Mouse (Mus musculus) midbrain, postnatal 0 days (tissue): ENCODE data around the gene Fcgr2b. TPM values are rescaled to one million over a fixed set of nuclear protein-coding genes. Genes with fewer than 3 reads are reported as not detected.
A peak's percentile ranks its signal among the peaks of the same experiment; 100 is the strongest.

Source experiments
- ATAC-seq: fragments of 200-750 bp; cut with Nextera tagmentation; 2 replicates; pipeline ENCODE4 v1.8.0; 2017; ENCODE audit warnings: moderate number of reproducible peaks, mild to moderate bottlenecking, moderate TSS enrichment, moderate library complexity; ENCODE audit not compliant: low FRiP score
- DNase-seq: peaks from one replicate; pipeline ENCODE4 v3.0.0-alpha.2; 2015; ENCODE audit warnings: low spot score
- H3K27ac ChIP-seq: fragments of 300-500 bp; sonication (generic); 2 replicates; pipeline ENCODE4 v1.5.1; 2014; ENCODE audit warnings: low read depth, mild to moderate bottlenecking, low read length, mixed read lengths
- H3K27me3 ChIP-seq: fragments of 300-500 bp; sonication (generic); 2 replicates; pipeline ENCODE4 v1.6.1; 2014; ENCODE audit warnings: low read length, control low read depth, mixed read lengths; ENCODE audit not compliant: insufficient read depth
- H3K36me3 ChIP-seq: fragments of 300-500 bp; sonication (generic); 2 replicates; pipeline ENCODE4 v1.6.1; 2014; ENCODE audit warnings: low read length, control low read depth, mixed read lengths; ENCODE audit not compliant: insufficient read depth
- H3K4me1 ChIP-seq: fragments of 300-500 bp; sonication (generic); 2 replicates; pipeline ENCODE4 v1.6.1; 2014; ENCODE audit warnings: mild to moderate bottlenecking, control low read depth, antibody characterized with exemption, low read length, mixed read lengths; ENCODE audit not compliant: insufficient read depth
- H3K4me2 ChIP-seq: fragments of 300-500 bp; sonication (generic); 2 replicates; pipeline ENCODE4 v1.6.1; 2014; ENCODE audit warnings: low read depth, mild to moderate bottlenecking, low read length, mixed read lengths; ENCODE audit not compliant: poor library complexity, severe bottlenecking
- H3K4me3 ChIP-seq: fragments of 300-500 bp; sonication (generic); 2 replicates; pipeline ENCODE4 v1.5.1; 2014; ENCODE audit warnings: low read depth, mild to moderate bottlenecking, low read length, moderate library complexity
- H3K9ac ChIP-seq: fragments of 300-500 bp; sonication (generic); replicated peaks from 2 replicates; pipeline ENCODE4 v1.6.1; 2014; ENCODE audit warnings: mild to moderate bottlenecking, low read length, moderate library complexity, mixed read lengths; ENCODE audit not compliant: poor library complexity, severe bottlenecking
- H3K9me3 ChIP-seq: fragments of 300-500 bp; sonication (generic); 2 replicates; pipeline ENCODE4 v1.6.1; 2016; ENCODE audit warnings: low read length, control low read depth
- CTCF ChIP-seq: IDR thresholded peaks from 2 replicates; pipeline ENCODE4 v1.5.1; 2016; ENCODE audit warnings: antibody characterized with exemption, mild to moderate bottlenecking
- WGBS: fragments of 180-500 bp; shearing (Covaris S2); extraction: QIAGEN DNeasy Blood & Tissue Kit; methylation state at CpG from one replicate; pipeline ENCODE4 v1.1.7; 2014; 5-methylcytosine and 5-hydroxymethylcytosine counted together
- polyA plus RNA-seq: library from polyadenylated mRNA; unstranded; fragments of >200 nt; fragmentation: Nextera tagmentation; extraction: Ambion mirVana; gene quantifications from 2 replicates; pipeline ENCODE4 v1.2.1, GENCODE M21; 2015
- total RNA-seq: library from RNA; depleted of rRNA; stranded (reverse); fragments of >200 nt; gene quantifications from 2 replicates; pipeline ENCODE4 v1.2.3, GENCODE M21; 2014

The Fcgr2b gene
- total and polyA plus RNA-seq, 2 experiments from 2014 or later, result 2.1 to 6.6 TPM

GRCm38 (mm10) chr1:171006905-171007304 is 30.6 kb upstream of the Fcgr2b start:
- no peak overlapping the region for H3K9ac ChIP-seq
- H3K27ac ChIP-seq, result no peak overlapping the region
- no peaks in the 10 kb centered on the region for H3K9me3 ChIP-seq
- H3K4me3 ChIP-seq, result no peak overlapping the region
- no peaks in the 10 kb centered on the region for H3K4me1 ChIP-seq
- no peak for DNase-seq
- no peak overlapping the region for H3K4me2 ChIP-seq
- 87% methylated on average over 2 of the region's 2 CpGs for WGBS
- no peaks in the 10 kb centered on the region for H3K27me3 ChIP-seq
- no peak for ATAC-seq
- H3K36me3 ChIP-seq, result no peaks in the 10 kb centered on the region
- peak; percentile 15; the same call in 1 of the 2 replicates for TF ChIP-seq CTCF

GRCm38 (mm10) chr1:171006335-171006734 is 30.0 kb upstream of the Fcgr2b start:
- H3K4me2 ChIP-seq, result no peak overlapping the region
- H3K9ac ChIP-seq, result no peak overlapping the region
- H3K27me3 ChIP-seq, result no peaks in the 10 kb centered on the region
- TF ChIP-seq CTCF, result no peak
- H3K36me3 ChIP-seq, result no peaks in the 10 kb centered on the region
- no peak overlapping the region for H3K27ac ChIP-seq
- WGBS, result 93% methylated on average over 4 of the region's 4 CpGs
- no peaks in the 10 kb centered on the region for H3K9me3 ChIP-seq
- no peak for DNase-seq
- ATAC-seq, result no peak
- H3K4me3 ChIP-seq, result no peak overlapping the region
- no peaks in the 10 kb centered on the region for H3K4me1 ChIP-seq

- no peak for TF ChIP-seq CTCF
- no peak overlapping the region for H3K4me3 ChIP-seq
- DNase-seq (no peak), ATAC-seq (no peak)
- no peak overlapping the region for H3K4me2 ChIP-seq
- H3K9me3 ChIP-seq, result no peaks in the 10 kb centered on the region
- no peaks in the 10 kb centered on the region for H3K27me3 ChIP-seq
- no peak overlapping the region for H3K27ac ChIP-seq
- H3K4me1 ChIP-seq, result no peaks in the 10 kb centered on the region
- no peak overlapping the region for H3K9ac ChIP-seq
- no peaks in the 10 kb centered on the region for H3K36me3 ChIP-seq
These were observed 29.2 kb upstream of the Fcgr2b start for GRCm38 (mm10) chr1:171005586-171005985.

- TF ChIP-seq CTCF, result no peak
- ATAC-seq (no peak), DNase-seq (no peak)
- Histone ChIP-seq H3K4me1 (no peaks in the 10 kb centered on the region), H3K27me3 (no peaks in the 10 kb centered on the region), H3K36me3 (no peaks in the 10 kb centered on the region), H3K9ac (no peak overlapping the region), H3K4me2 (no peak overlapping the region), H3K27ac (no peak overlapping the region), H3K9me3 (no peaks in the 10 kb centered on the region), H3K4me3 (no peak overlapping the region)
- 71% methylated on average over 6 of the region's 6 CpGs for WGBS
These were observed 28.7 kb upstream of the Fcgr2b start for GRCm38 (mm10) chr1:171005081-171005480.

- H3K36me3 ChIP-seq, result no peaks in the 10 kb centered on the region
- no peak overlapping the region for H3K9ac ChIP-seq
- ATAC-seq (no peak), DNase-seq (no peak)
- no peaks in the 10 kb centered on the region for H3K9me3 ChIP-seq
- H3K27ac ChIP-seq, result no peak overlapping the region
- no peaks in the 10 kb centered on the region for H3K27me3 ChIP-seq
- H3K4me2 ChIP-seq, result no peak overlapping the region
- H3K4me1 ChIP-seq, result no peaks in the 10 kb centered on the region
- TF ChIP-seq CTCF, result no peak
- no peak overlapping the region for H3K4me3 ChIP-seq
These were observed 23.5 kb upstream of the Fcgr2b start for GRCm38 (mm10) chr1:170999811-171000210.

GRCm38 (mm10) chr1:170997756-170998655 is 21.7 kb upstream of the Fcgr2b start:
- H3K9me3 ChIP-seq, result no peaks in the 10 kb centered on the region
- ATAC-seq (no peak; the same call in 1 of the 2 replicates), DNase-seq (peak; percentile 34)
- no peak overlapping the region for H3K27ac ChIP-seq
- no peaks in the 10 kb centered on the region for H3K27me3 ChIP-seq
- 57% methylated on average over 21 of the region's 21 CpGs for WGBS
- no peak overlapping the region for H3K9ac ChIP-seq
- no peak for TF ChIP-seq CTCF
- peak overlapping the region; percentile 8; the same call in 1 of the 2 replicates for H3K4me2 ChIP-seq
- no peaks in the 10 kb centered on the region for H3K36me3 ChIP-seq
- no peak overlapping the region for H3K4me3 ChIP-seq
- H3K4me1 ChIP-seq, result no peaks in the 10 kb centered on the region
